Mouse (Mus musculus): ENCODE measurements around the gene Sorbs1. TPM values are rescaled to one million over a fixed set of nuclear protein-coding genes. Genes with fewer than 3 reads are reported as not detected.
A peak's percentile ranks its signal among the peaks of the same experiment; 100 is the strongest.
"Not testable (repeated sequence)": the region's sequence is repeated elsewhere in the genome, so short reads cannot be mapped to it uniquely, and the experiment has no call there.

The Sorbs1 gene
- 37.7 and 47.6 TPM in 2 replicates for polyA plus RNA-seq (2015; fragmentation: Nextera tagmentation; extraction: Ambion mirVana)

DNA sequence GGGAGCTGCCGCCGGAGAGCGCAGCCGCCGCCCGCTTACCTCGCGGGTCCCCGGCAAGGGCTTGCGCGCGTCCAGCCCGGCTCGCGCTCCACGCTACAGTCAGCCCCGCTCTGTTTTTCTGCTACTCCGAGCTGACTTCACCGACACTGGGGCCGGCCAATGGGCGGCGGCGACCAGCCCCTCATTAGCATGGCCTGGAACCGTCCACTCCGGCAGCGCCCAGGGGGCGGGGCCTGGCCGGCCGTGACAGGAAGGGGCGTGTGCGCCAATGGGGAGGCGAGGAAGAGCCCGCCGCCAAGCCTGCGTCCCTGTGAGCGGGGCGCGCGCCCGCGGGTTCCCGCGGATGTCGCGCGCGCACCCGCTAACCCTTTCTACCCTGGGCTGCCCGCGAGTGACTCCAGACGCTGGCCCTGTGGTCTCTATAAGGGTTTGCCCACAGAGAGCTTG, at the start of gene Sorbs1:
TSS of gene Sorbs1 (minus strand) at position 148 of the 447 bp plus-strand sequence.
- peak within 1 kb of the TSS; percentile 89 for H3K4me2 ChIP-seq
- peak within 1 kb of the TSS; percentile 78 for H3K9ac ChIP-seq
- no peaks in the 10 kb centered on the region for H3K27me3 ChIP-seq
- peak; percentile 97 for ATAC-seq (ENCODE audit: insufficient number of reproducible peaks, insufficient read depth, low FRiP score, low TSS enrichment, low read depth)
- WGBS = under 1% methylated on average over 50 of the region's 51 CpGs
- peak within 1 kb of the TSS; percentile 86 for H3K27ac ChIP-seq
- H3K36me3 ChIP-seq = no peaks in the 10 kb centered on the region
- H3K4me3 ChIP-seq = peak within 1 kb of the TSS; percentile 73
- peaks cover 21% of the 10 kb centered on the region for H3K4me1 ChIP-seq
- no peaks in the 10 kb centered on the region for H3K9me3 ChIP-seq

GRCm38 (mm10) chr19:40561521-40561920, 47.9 kb upstream of the Sorbs1 start:
- not testable (repeated sequence) for H3K27ac ChIP-seq, H3K4me1 ChIP-seq
- 60% methylated on average over 14 of the region's 31 CpGs for WGBS

DNA sequence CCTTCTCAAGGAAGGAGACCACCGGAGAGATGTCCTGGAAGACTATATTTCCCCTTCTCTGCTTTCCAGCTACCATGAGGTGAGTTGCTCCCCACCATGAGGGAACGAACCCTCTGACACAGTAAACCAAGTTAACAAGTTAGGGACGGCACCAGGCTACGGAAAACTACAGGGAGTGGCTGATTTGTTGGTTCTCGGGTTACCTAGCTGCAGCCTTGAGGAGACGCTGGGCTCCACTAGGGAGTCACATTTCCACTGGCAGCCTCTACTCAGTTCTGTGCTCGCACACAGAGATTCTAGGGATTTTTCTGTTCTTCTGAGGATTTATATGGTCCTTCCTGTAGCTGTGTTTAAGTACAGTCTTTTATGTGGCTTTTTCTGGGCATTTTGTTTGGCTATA, 42.5 kb upstream of the Sorbs1 start:
- Histone ChIP-seq H3K9me3 (no peaks in the 10 kb centered on the region), H3K36me3 (peaks cover 70% of the 10 kb centered on the region), H3K4me1 (no peaks in the 10 kb centered on the region; the same call in 1 of the 2 replicates), H3K4me2 (no peak overlapping the region), H3K4me3 (no peak overlapping the region), H3K9ac (no peak overlapping the region), H3K27me3 (no peaks in the 10 kb centered on the region), H3K27ac (no peak overlapping the region)
- ATAC-seq (ENCODE audit: insufficient number of reproducible peaks, insufficient read depth, low FRiP score, low TSS enrichment, low read depth) = no peak
- 41% methylated on average over 7 of the region's 7 CpGs for WGBS

More at GRCm38 (mm10) chr19:40561521-40561920, 47.9 kb upstream of the Sorbs1 start:
- H3K9me3 ChIP-seq; H3K4me3 ChIP-seq; H3K27me3 ChIP-seq; ATAC-seq (ENCODE audit: insufficient number of reproducible peaks, insufficient read depth, low FRiP score, low TSS enrichment, low read depth); H3K9ac ChIP-seq; H3K4me2 ChIP-seq: not testable (repeated sequence)
- H3K36me3 ChIP-seq = peaks cover 68% of the 10 kb centered on the region

GRCm38 (mm10) chr19:40555136-40555535, 41.6 kb upstream of the Sorbs1 start:
- Histone ChIP-seq H3K9ac (no peak overlapping the region), H3K9me3 (no peaks in the 10 kb centered on the region), H3K27ac (no peak overlapping the region), H3K4me3 (no peak overlapping the region), H3K27me3 (no peaks in the 10 kb centered on the region), H3K36me3 (peaks cover 78% of the 10 kb centered on the region), H3K4me1 (no peaks in the 10 kb centered on the region; the same call in 1 of the 2 replicates), H3K4me2 (no peak overlapping the region)
- WGBS = 90% methylated on average over 8 of the region's 8 CpGs
- no peak for ATAC-seq (ENCODE audit: insufficient number of reproducible peaks, insufficient read depth, low FRiP score, low TSS enrichment, low read depth)

DNA sequence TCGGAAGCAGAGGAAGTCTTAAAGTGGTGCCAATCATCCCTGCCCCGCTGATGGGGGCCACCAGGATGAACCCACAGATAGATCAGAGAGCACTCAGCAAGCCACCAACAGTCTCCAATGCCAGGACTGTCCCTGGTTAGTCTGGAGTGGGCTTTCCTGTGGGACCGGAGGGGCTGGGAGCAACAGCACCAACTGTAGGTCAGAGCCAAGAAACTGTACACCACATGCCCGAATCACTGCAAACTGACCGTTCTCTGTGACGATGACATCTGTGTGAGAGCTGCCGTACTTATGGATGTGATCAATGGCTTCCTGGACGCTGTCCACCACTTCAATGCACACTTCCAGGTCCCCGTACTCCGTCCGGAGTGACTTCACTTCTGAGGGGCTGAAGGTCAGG, 40.8 kb upstream of the Sorbs1 start:
- Histone ChIP-seq H3K27me3 (no peaks in the 10 kb centered on the region), H3K27ac (no peak overlapping the region), H3K9ac (no peak overlapping the region), H3K4me3 (no peak overlapping the region), H3K36me3 (peaks cover 78% of the 10 kb centered on the region), H3K4me2 (no peak overlapping the region), H3K9me3 (no peaks in the 10 kb centered on the region), H3K4me1 (peaks cover 3% of the 10 kb centered on the region)
- no peak for ATAC-seq (ENCODE audit: insufficient number of reproducible peaks, insufficient read depth, low FRiP score, low TSS enrichment, low read depth)
- 91% methylated on average over 11 of the region's 11 CpGs for WGBS

DNA sequence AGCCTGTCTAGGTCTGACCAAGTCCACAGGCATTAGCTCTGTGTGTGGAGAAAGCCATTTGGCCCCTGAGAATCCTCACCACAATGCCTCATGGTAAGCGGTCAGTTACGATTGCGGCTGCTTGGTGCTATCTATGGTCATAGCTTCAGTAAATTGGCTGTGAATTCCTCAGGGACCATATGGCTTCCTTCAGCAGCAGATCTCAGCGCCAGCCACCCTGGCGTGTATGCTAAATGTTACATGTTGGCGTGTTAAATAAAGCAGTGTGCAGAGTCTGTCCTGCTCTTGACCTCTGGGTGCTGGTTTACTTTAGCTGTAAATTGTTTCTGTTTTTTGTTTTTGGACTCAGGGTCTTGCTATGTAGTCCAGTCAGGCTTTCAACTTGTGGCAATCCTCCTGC, 40.3 kb upstream of the Sorbs1 start:
- Histone ChIP-seq H3K4me1 (peaks cover 8% of the 10 kb centered on the region), H3K4me3 (no peak overlapping the region), H3K4me2 (no peak overlapping the region), H3K27me3 (no peaks in the 10 kb centered on the region), H3K9ac (no peak overlapping the region), H3K9me3 (no peaks in the 10 kb centered on the region), H3K27ac (no peak overlapping the region), H3K36me3 (peaks cover 78% of the 10 kb centered on the region)
- ATAC-seq (ENCODE audit: insufficient number of reproducible peaks, insufficient read depth, low FRiP score, low TSS enrichment, low read depth) = no peak
- 94% methylated on average over 6 of the region's 6 CpGs for WGBS

DNA sequence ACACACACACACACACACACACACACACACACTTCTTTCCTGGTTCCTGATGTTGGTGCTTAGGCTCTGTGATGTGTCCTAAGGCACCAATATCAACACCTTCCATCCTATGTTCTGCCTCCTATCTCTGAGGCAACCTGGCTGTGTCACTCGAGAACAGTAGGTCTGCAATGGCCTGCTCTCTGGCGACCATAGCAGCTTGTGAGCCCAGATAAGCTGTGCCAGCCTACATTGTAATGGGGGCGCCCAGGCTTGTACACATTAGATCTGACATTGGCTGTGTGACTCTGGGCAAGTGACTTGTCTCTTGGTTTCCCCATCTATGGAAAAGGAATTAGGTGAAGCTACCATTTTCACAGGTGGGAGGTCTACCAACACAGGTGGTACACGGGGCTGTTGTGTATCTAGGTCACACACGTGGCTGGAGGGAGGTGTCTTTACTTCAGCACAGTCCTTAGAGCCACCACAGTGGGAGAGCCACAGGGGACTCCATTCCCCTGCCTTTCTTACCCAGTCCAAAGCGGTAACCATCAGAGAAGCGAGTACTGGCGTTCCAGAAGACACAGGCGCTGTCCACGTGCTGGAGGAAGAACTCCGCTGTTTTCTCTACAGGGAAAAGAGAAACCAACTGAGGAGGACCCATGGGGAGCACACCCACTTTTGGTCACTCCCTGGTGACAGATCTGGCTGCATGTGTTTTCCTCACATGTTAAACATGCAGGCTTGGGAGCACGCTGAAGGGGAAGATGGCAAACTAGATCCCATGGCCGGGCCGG, 39.6 kb upstream of the Sorbs1 start:
- H3K4me1 ChIP-seq = peaks cover 15% of the 10 kb centered on the region
- H3K27me3 ChIP-seq = no peaks in the 10 kb centered on the region
- H3K9me3 ChIP-seq = no peaks in the 10 kb centered on the region
- ATAC-seq (ENCODE audit: insufficient number of reproducible peaks, insufficient read depth, low FRiP score, low TSS enrichment, low read depth) = no peak
- no peak overlapping the region for H3K4me2 ChIP-seq
- H3K4me3 ChIP-seq = no peak overlapping the region
- H3K36me3 ChIP-seq = peaks cover 75% of the 10 kb centered on the region
- no peak overlapping the region for H3K9ac ChIP-seq
- WGBS = 92% methylated on average over 14 of the region's 14 CpGs
- H3K27ac ChIP-seq = no peak overlapping the region

GRCm38 (mm10) chr19:40549516-40550135, 36.0 kb upstream of the Sorbs1 start:
- no peak overlapping the region for H3K9ac ChIP-seq
- H3K4me3 ChIP-seq = no peak overlapping the region
- peaks cover 17% of the 10 kb centered on the region for H3K4me1 ChIP-seq
- H3K36me3 ChIP-seq = peaks cover 44% of the 10 kb centered on the region
- 60% methylated on average over 6 of the region's 6 CpGs for WGBS
- H3K9me3 ChIP-seq = no peaks in the 10 kb centered on the region
- no peak overlapping the region for H3K4me2 ChIP-seq
- peaks cover 8% of the 10 kb centered on the region for H3K27me3 ChIP-seq
- no peak for ATAC-seq (ENCODE audit: insufficient number of reproducible peaks, insufficient read depth, low FRiP score, low TSS enrichment, low read depth)
- H3K27ac ChIP-seq = peak overlapping the region; percentile 48; the same call in 1 of the 2 replicates

- WGBS = 38% methylated on average over 5 of the region's 5 CpGs
- Histone ChIP-seq H3K4me1 (peaks cover 17% of the 10 kb centered on the region), H3K9me3 (no peaks in the 10 kb centered on the region), H3K9ac (no peak overlapping the region), H3K36me3 (peaks cover 37% of the 10 kb centered on the region), H3K27me3 (peaks cover 8% of the 10 kb centered on the region), H3K4me2 (no peak overlapping the region), H3K27ac (peak overlapping the region; percentile 48; the same call in 1 of the 2 replicates), H3K4me3 (no peak overlapping the region)
- no peak for ATAC-seq (ENCODE audit: insufficient number of reproducible peaks, insufficient read depth, low FRiP score, low TSS enrichment, low read depth)
Measured at GRCm38 (mm10) chr19:40548796-40549515, 35.4 kb upstream of the Sorbs1 start.

GRCm38 (mm10) chr19:40548386-40548785, 34.8 kb upstream of the Sorbs1 start:
- Histone ChIP-seq H3K4me2 (no peak overlapping the region), H3K4me3 (no peak overlapping the region), H3K27me3 (peaks cover 8% of the 10 kb centered on the region), H3K4me1 (peaks cover 17% of the 10 kb centered on the region), H3K27ac (no peak overlapping the region), H3K9ac (no peak overlapping the region), H3K36me3 (peaks cover 32% of the 10 kb centered on the region), H3K9me3 (no peaks in the 10 kb centered on the region)
- 47% methylated on average over 6 of the region's 6 CpGs for WGBS
- ATAC-seq (ENCODE audit: insufficient number of reproducible peaks, insufficient read depth, low FRiP score, low TSS enrichment, low read depth) = no peak

GRCm38 (mm10) chr19:40544856-40545255, 31.3 kb upstream of the Sorbs1 start:
- Histone ChIP-seq H3K9ac (no peak overlapping the region), H3K4me1 (peaks cover 17% of the 10 kb centered on the region), H3K4me3 (no peak overlapping the region), H3K9me3 (no peaks in the 10 kb centered on the region), H3K36me3 (no peaks in the 10 kb centered on the region), H3K27me3 (peaks cover 8% of the 10 kb centered on the region), H3K4me2 (no peak overlapping the region), H3K27ac (no peak overlapping the region)
- no peak for ATAC-seq (ENCODE audit: insufficient number of reproducible peaks, insufficient read depth, low FRiP score, low TSS enrichment, low read depth)
- WGBS = 11% methylated on average over 3 of the region's 3 CpGs

Data from embryonic facial prominence, embryonic 13.5 days (tissue).